Comparison of ENCODE assay signal across 9 mouse cellular contexts in the genomic region with DNA sequence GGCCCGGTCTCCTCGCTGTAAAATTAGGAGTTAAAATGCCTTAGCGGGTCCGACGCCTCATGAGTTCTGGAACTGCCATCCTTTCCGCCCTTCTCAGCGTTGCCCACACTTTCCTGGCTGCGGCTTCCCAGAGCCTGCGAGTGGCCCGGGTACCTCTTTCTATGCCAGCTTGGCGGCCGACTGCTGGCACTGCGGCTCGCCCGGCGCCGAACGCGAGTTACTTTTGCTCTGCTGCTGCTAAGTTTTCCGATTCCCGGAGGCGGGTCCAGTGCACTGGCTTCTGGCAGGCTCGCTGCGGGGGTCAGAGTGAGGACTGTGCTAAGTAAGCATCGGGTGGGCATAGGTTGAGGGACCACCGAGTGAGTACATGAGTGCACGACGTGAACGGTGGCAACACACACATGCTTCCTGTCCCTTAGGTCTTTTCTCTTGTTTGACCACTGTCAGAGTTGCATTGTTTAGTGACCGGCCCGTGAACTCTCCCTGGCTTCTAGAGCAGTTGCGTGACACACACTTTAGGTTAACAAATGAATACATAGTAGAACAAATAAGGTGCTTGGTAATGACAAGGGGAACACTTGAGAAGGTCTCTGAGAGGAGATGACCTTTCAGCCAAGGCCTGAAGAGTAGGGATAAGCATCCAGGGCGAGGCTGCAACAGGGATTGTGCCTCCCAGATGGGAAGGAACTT. TPM values are rescaled to one million over a fixed set of nuclear protein-coding genes. Genes with fewer than 3 reads are reported as not detected.
DNase-seq lines count a peak whose midpoint lies in the region; ATAC-seq and TF ChIP-seq lines count a peak whose summit lies in the region.
"Had no signal": no experiment of that assay in that cellular context is flagged by ENCODE, and none has a peak within 500 bp of the region (broad histone marks: within the 10 kb centered on the region; RNA-seq: fewer than 3 reads in every experiment).

No protein-coding gene starts in this region.

- H3K27me3 ChIP-seq in kidney, embryonic 14.5 days (ENCODE audit: control insufficient read depth, insufficient read depth, low read length) = no peaks in the 10 kb centered on the region
- no peaks in the 10 kb centered on the region for H3K27me3 ChIP-seq in forebrain, embryonic 14.5 days (replicated peaks; ENCODE audit: control insufficient read depth, insufficient read depth, low read length)
- H3K27me3 ChIP-seq in intestine, postnatal 0 days (replicated peaks; ENCODE audit: control insufficient read depth, insufficient read depth, low read length) = no peaks in the 10 kb centered on the region
- no peaks in the 10 kb centered on the region for H3K27me3 ChIP-seq in lung, postnatal 0 days (replicated peaks; ENCODE audit: insufficient read depth, low read length)
- no peaks in the 10 kb centered on the region for H3K27me3 ChIP-seq in stomach, embryonic 15.5 days (replicated peaks)

- peak overlapping the region; percentile 87 for H3K4me2 ChIP-seq in kidney, embryonic 14.5 days (replicated peaks; ENCODE audit: low read depth, low read length)
- H3K4me2 ChIP-seq in forebrain, embryonic 14.5 days (ENCODE audit: low read length) = peak overlapping the region; percentile 99
- peak overlapping the region; percentile 85 for H3K4me2 ChIP-seq in intestine, postnatal 0 days (replicated peaks; ENCODE audit: low read depth)
- H3K4me2 ChIP-seq in lung, postnatal 0 days (replicated peaks; ENCODE audit: low read depth, low read length) = peak overlapping the region; percentile 96
- peak overlapping the region; percentile 99 for H3K4me2 ChIP-seq in stomach, embryonic 15.5 days

- no peak overlapping the region for H3K27ac ChIP-seq in kidney, embryonic 14.5 days (ENCODE audit: low read depth, low read length)
- no peak overlapping the region for H3K27ac ChIP-seq in forebrain, embryonic 14.5 days (ENCODE audit: low read depth, low read length)
- H3K27ac ChIP-seq in intestine, postnatal 0 days (ENCODE audit: low read depth, low read length) = 0 out of 2 replicates have a peak overlapping the region, but pooled peaks have one; percentile 11
- H3K27ac ChIP-seq in lung, postnatal 0 days (ENCODE audit: low read length) = peak overlapping the region; percentile 77
- H3K27ac ChIP-seq in stomach, embryonic 15.5 days = peak overlapping the region; percentile 57; the same call in 1 of the 2 replicates

- WGBS in kidney, embryonic 14.5 days = 5% methylated on average over 33 of the region's 33 CpGs
- 3% methylated on average over 33 of the region's 33 CpGs for WGBS in forebrain, embryonic 14.5 days
- 3% methylated on average over 33 of the region's 33 CpGs for WGBS in intestine, postnatal 0 days
- 3% methylated on average over 33 of the region's 33 CpGs for WGBS in lung, postnatal 0 days
- 4% methylated on average over 33 of the region's 33 CpGs for WGBS in stomach, embryonic 15.5 days

- 0 out of 2 replicates have a peak, but pooled peaks have one; percentile 21 for TF ChIP-seq EP300 in lung, postnatal 0 days (IDR thresholded peaks at IDR 0.05)

- H3K9ac ChIP-seq in kidney, embryonic 14.5 days (ENCODE audit: low read depth, low read length) = peak overlapping the region; percentile 88
- peak overlapping the region; percentile 84 for H3K9ac ChIP-seq in forebrain, embryonic 14.5 days (ENCODE audit: low read length)
- H3K9ac ChIP-seq in intestine, postnatal 0 days (ENCODE audit: low read depth, low read length) = peak overlapping the region; percentile 66
- peak overlapping the region; percentile 54 for H3K9ac ChIP-seq in lung, postnatal 0 days (replicated peaks; ENCODE audit: low read depth)
- peak overlapping the region; percentile 58 for H3K9ac ChIP-seq in stomach, embryonic 15.5 days

- H3K4me3 ChIP-seq in kidney, embryonic 14.5 days (ENCODE audit: low read length) = peak overlapping the region; percentile 95
- peak overlapping the region; percentile 87 for H3K4me3 ChIP-seq in forebrain, embryonic 14.5 days (ENCODE audit: low read depth, low read length)
- H3K4me3 ChIP-seq in intestine, postnatal 0 days (ENCODE audit: low read depth, low read length) = peak overlapping the region; percentile 90
- peak overlapping the region; percentile 61 for H3K4me3 ChIP-seq in lung, postnatal 0 days (ENCODE audit: low read depth, low read length)
- peak overlapping the region; percentile 81 for H3K4me3 ChIP-seq in stomach, embryonic 15.5 days (replicated peaks)

- H3K4me1 ChIP-seq in kidney, embryonic 14.5 days (ENCODE audit: control insufficient read depth, insufficient read depth, low read length) = peaks cover 6% of the 10 kb centered on the region
- H3K4me1 ChIP-seq in forebrain, embryonic 14.5 days (ENCODE audit: control insufficient read depth, insufficient read depth, low read length) = peaks cover 12% of the 10 kb centered on the region
- no peaks in the 10 kb centered on the region; the same call in 1 of the 2 replicates for H3K4me1 ChIP-seq in intestine, postnatal 0 days (replicated peaks; ENCODE audit: control insufficient read depth, insufficient read depth, low read length)
- H3K4me1 ChIP-seq in lung, postnatal 0 days (ENCODE audit: insufficient read depth, low read depth, low read length) = peaks cover 7% of the 10 kb centered on the region; the same call in 1 of the 2 replicates
- H3K4me1 ChIP-seq in stomach, embryonic 15.5 days = peaks cover 8% of the 10 kb centered on the region; the same call in 1 of the 2 replicates

- H3K36me3 ChIP-seq in kidney, embryonic 14.5 days (ENCODE audit: control insufficient read depth, insufficient read depth, low read length) = peaks cover 18% of the 10 kb centered on the region
- H3K36me3 ChIP-seq in forebrain, embryonic 14.5 days (ENCODE audit: control insufficient read depth, insufficient read depth, low read length) = peaks cover 22% of the 10 kb centered on the region
- peaks cover 23% of the 10 kb centered on the region for H3K36me3 ChIP-seq in intestine, postnatal 0 days (ENCODE audit: control insufficient read depth, insufficient read depth)
- peaks cover 18% of the 10 kb centered on the region for H3K36me3 ChIP-seq in lung, postnatal 0 days (ENCODE audit: insufficient read depth, low read length)
- H3K36me3 ChIP-seq in stomach, embryonic 15.5 days = peaks cover 16% of the 10 kb centered on the region

- ATAC-seq in kidney, embryonic 14.5 days (ENCODE audit: low FRiP score, low TSS enrichment) = peak; percentile 22
- peak; percentile 43 for ATAC-seq in forebrain, embryonic 14.5 days
- peak; percentile 29 for ATAC-seq in intestine, postnatal 0 days
- ATAC-seq in lung, postnatal 0 days = peak; percentile 63
- ATAC-seq in stomach, embryonic 15.5 days (ENCODE audit: insufficient read depth, low FRiP score, low read depth) = peak; percentile 2; the same call in 1 of the 2 replicates

- no peaks in the 10 kb centered on the region for H3K9me3 ChIP-seq in kidney, embryonic 14.5 days (ENCODE audit: control insufficient read depth, low read length)
- no peaks in the 10 kb centered on the region for H3K9me3 ChIP-seq in forebrain, embryonic 14.5 days (replicated peaks; ENCODE audit: control insufficient read depth, low read length)
- no peaks in the 10 kb centered on the region for H3K9me3 ChIP-seq in intestine, postnatal 0 days (ENCODE audit: control insufficient read depth)
- no peaks in the 10 kb centered on the region for H3K9me3 ChIP-seq in lung, postnatal 0 days (ENCODE audit: low read length)
- no peaks in the 10 kb centered on the region for H3K9me3 ChIP-seq in stomach, embryonic 15.5 days

- no peak for TF ChIP-seq CTCF in intestine, postnatal 0 days (IDR thresholded peaks at IDR 0.05; ENCODE audit: low read depth)
- TF ChIP-seq CTCF in lung, postnatal 0 days (IDR thresholded peaks at IDR 0.05) = no peak

- DNase-seq in kidney, adult 9 months = no peak
- peak; percentile 55 to 65 for DNase-seq in adrenal gland, postnatal 36 days
- DNase-seq in forebrain, embryonic 14.5 days (ENCODE audit: low spot score) = no peak
- peak; percentile 64 for DNase-seq in lung, postnatal 0 days (ENCODE audit: low spot score)
- DNase-seq in frontal cortex, postnatal 14 days (ENCODE audit: low spot score in 2 of 2) = no peak

RNA-seq across cellular contexts. Expression of a gene that starts 0.5 kb away (rescaled TPM):
- 5.5 and 7.7 TPM in 2 replicates for polyA plus RNA-seq in kidney, embryonic 14.5 days (2014; fragmentation: Nextera tagmentation; extraction: Ambion mirVana)
- total RNA-seq in adrenal gland, postnatal 36 days (2021) = 10 to 100 TPM; 21.2 to 25.4 TPM
- 3.6 and 4.1 TPM in 2 replicates for polyA plus RNA-seq in forebrain, embryonic 14.5 days (2014; fragmentation: Nextera tagmentation; extraction: Ambion mirVana)
- polyA plus RNA-seq in intestine, postnatal 0 days (2015; fragmentation: Nextera tagmentation; extraction: Ambion mirVana) = 3.6 and 4.0 TPM in 2 replicates
- 4.9 and 5.4 TPM in 2 replicates for polyA plus RNA-seq in lung, postnatal 0 days (2015; fragmentation: Nextera tagmentation; extraction: Ambion mirVana)
- 6.1 and 7.5 TPM in 2 replicates for polyA plus RNA-seq in stomach, embryonic 15.5 days (2015; fragmentation: Nextera tagmentation; extraction: Ambion mirVana)

RNA-seq across cellular contexts. Expression of a gene that starts 0.6 kb away (rescaled TPM):
- 108 and 125 TPM in 2 replicates for polyA plus RNA-seq in kidney, embryonic 14.5 days (2014; fragmentation: Nextera tagmentation; extraction: Ambion mirVana)
- total RNA-seq in adrenal gland, postnatal 36 days (2021) = 100 to 1,000 TPM in 1 of 2 experiments, 10 to 100 TPM in 1; 99.7 to 102 TPM
- polyA plus RNA-seq in forebrain, embryonic 14.5 days (2014; fragmentation: Nextera tagmentation; extraction: Ambion mirVana) = 94.0 and 95.6 TPM in 2 replicates
- polyA plus RNA-seq in intestine, postnatal 0 days (2015; fragmentation: Nextera tagmentation; extraction: Ambion mirVana) = 51.4 and 52.8 TPM in 2 replicates
- polyA plus RNA-seq in lung, postnatal 0 days (2015; fragmentation: Nextera tagmentation; extraction: Ambion mirVana) = 48.4 and 53.4 TPM in 2 replicates
- polyA plus RNA-seq in stomach, embryonic 15.5 days (2015; fragmentation: Nextera tagmentation; extraction: Ambion mirVana) = 89.8 and 100 TPM in 2 replicates

RNA-seq across cellular contexts. Expression of a gene that starts 29.4 kb away (rescaled TPM):
- 0.12 TPM in 1 of 2 replicates, not detected in the other for polyA plus RNA-seq in kidney, embryonic 14.5 days (2014; fragmentation: Nextera tagmentation; extraction: Ambion mirVana)
- total RNA-seq in adrenal gland, postnatal 36 days (2021) = not detected
- polyA plus RNA-seq in forebrain, embryonic 14.5 days (2014; fragmentation: Nextera tagmentation; extraction: Ambion mirVana) = not detected in 2 replicates
- not detected in 2 replicates for polyA plus RNA-seq in intestine, postnatal 0 days (2015; fragmentation: Nextera tagmentation; extraction: Ambion mirVana)
- 0.08 and 0.14 TPM in 2 replicates for polyA plus RNA-seq in lung, postnatal 0 days (2015; fragmentation: Nextera tagmentation; extraction: Ambion mirVana)
- polyA plus RNA-seq in stomach, embryonic 15.5 days (2015; fragmentation: Nextera tagmentation; extraction: Ambion mirVana) = not detected in 2 replicates
- total RNA-seq: left cerebral cortex, postnatal 10 days had no signal

Comparison
In these comparisons a context has a peak if more than half of its experiments do, and no peak if none do; other contexts are left out.
1. ATAC-seq: peak in every context shown above with its lines; median percentile 63 in lung, postnatal 0 days; 43 in forebrain, embryonic 14.5 days; 29 in intestine, postnatal 0 days; 22 in kidney, embryonic 14.5 days; 2 in stomach, embryonic 15.5 days.
2. H3K27ac ChIP-seq: peak in intestine, postnatal 0 days (single experiment), lung, postnatal 0 days (single experiment) and stomach, embryonic 15.5 days (single experiment); none in kidney, embryonic 14.5 days (single experiment) and forebrain, embryonic 14.5 days (single experiment).
3. DNase-seq: peak in adrenal gland, postnatal 36 days (2 of 2) and lung, postnatal 0 days (single experiment); none in kidney, adult 9 months (single experiment), forebrain, embryonic 14.5 days (single experiment) and frontal cortex, postnatal 14 days (0 of 2).
4. Peak in every context shown above with its lines, with median percentiles within 50 percentile points of each other: H3K4me2 ChIP-seq, H3K4me3 ChIP-seq and H3K9ac ChIP-seq.